ENCODE assay signal across 8 mouse cellular contexts in the genomic region with DNA sequence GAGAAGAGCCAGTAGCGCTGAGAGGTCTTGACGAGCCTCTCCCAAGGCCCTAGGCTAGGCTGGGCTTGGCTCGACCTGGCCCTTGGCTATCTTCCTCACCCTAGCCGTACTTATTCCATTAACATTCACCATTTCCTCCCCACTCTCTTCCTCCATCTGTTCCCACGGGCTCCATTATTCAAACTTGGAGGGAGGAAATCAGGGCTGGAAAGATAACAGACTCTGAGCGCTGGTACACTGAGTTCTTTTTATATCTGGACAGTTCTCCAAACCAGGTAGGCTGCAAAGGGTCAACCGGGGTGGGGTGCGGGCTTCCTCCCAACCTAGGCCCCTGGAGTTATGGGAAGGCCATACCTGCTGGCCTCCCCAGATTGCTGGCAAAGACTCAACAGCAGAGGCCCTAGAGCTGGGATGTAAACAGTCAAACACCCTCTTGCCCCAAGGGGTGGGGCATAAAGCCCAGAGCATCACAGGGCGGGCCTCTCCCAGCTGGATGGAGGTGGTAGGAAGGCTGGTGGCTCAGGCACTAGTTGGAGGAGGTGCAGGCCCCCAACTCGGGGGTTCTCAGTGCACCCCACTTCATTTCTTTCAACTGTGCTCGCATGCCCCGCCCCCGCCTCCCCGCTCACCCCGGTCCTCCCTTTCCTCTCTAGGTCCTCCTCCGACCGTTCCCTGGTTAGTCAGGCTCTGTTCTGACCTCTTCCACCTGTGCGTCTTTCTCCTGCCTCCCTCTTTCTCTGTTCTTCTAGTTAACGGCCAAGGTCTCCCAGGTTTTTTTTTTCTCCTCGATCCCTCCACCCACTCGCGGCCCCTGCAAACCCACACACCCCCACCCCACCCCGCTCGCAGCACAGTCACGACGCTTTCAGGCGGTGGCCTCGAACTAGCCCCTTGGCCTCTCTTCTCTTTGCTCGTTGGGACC. TPM values are rescaled to one million over a fixed set of nuclear protein-coding genes. Genes with fewer than 3 reads are reported as not detected.
DNase-seq lines count a peak whose midpoint lies in the region; ATAC-seq and TF ChIP-seq lines count a peak whose summit lies in the region.

TSS of gene B3gnt8 (plus strand) at position 146 of the 922 bp plus-strand sequence.

- TF ChIP-seq POLR2A in embryonic fibroblast, embryonic 13.5 days (IDR thresholded peaks at IDR 0.05; ENCODE audit: low read depth, low read length): no peak
- TF ChIP-seq POLR2A in limb, embryonic 14.5 days (IDR thresholded peaks at IDR 0.05; ENCODE audit: borderline replicate concordance, extremely low read depth, insufficient read depth, insufficient read length): no peak

- peaks cover 49% of the 10 kb centered on the region for H3K36me3 ChIP-seq in limb, embryonic 14.5 days (ENCODE audit: control insufficient read depth, insufficient read depth, low read length)
- H3K36me3 ChIP-seq in midbrain, embryonic 14.5 days (ENCODE audit: control insufficient read depth, insufficient read depth, low read length): peaks cover 52% of the 10 kb centered on the region

- DNase-seq in ovary, postnatal 36 days (ENCODE audit: low spot score): peak; percentile 50
- no peak for DNase-seq in ovary, postnatal 14 days (ENCODE audit: low spot score)
- peak; percentile 72 for DNase-seq in heart, postnatal 25 days (ENCODE audit: low spot score)
- no peak for DNase-seq in limb, embryonic 14.5 days (ENCODE audit: low spot score)
- no peak for DNase-seq in midbrain, embryonic 14.5 days
- peak; percentile 54 to 74 for DNase-seq in urinary bladder, postnatal 36 days (ENCODE audit: low spot score in 2 of 2)
- DNase-seq in layer of hippocampus, adult 8-10 months (ENCODE audit: low spot score in 2 of 2): no peak

- TF ChIP-seq CTCF in embryonic fibroblast, embryonic 13.5 days (IDR thresholded peaks at IDR 0.05; ENCODE audit: borderline replicate concordance, insufficient read depth, low read length): no peak

- H3K4me3 ChIP-seq in embryonic fibroblast, embryonic 13.5 days (ENCODE audit: insufficient read depth, low read length): peak within 1 kb of the TSS; percentile 21; the same call in 1 of the 2 replicates
- H3K4me3 ChIP-seq in limb, embryonic 14.5 days (replicated peaks; ENCODE audit: low read length): peak within 1 kb of the TSS; percentile 38
- H3K4me3 ChIP-seq in midbrain, embryonic 14.5 days (replicated peaks; ENCODE audit: low read depth, low read length): peak within 1 kb of the TSS; percentile 10; the same call in 1 of the 2 replicates

- ATAC-seq in limb, embryonic 14.5 days (ENCODE audit: low FRiP score, low read depth): no peak
- no peak for ATAC-seq in midbrain, embryonic 14.5 days (ENCODE audit: low FRiP score, low TSS enrichment)

- H3K4me2 ChIP-seq in limb, embryonic 14.5 days (replicated peaks; ENCODE audit: low read depth, low read length, severe bottlenecking): peak within 1 kb of the TSS; percentile 65
- peak within 1 kb of the TSS; percentile 35 for H3K4me2 ChIP-seq in midbrain, embryonic 14.5 days (ENCODE audit: low read length)

- H3K4me1 ChIP-seq in embryonic fibroblast, embryonic 13.5 days (ENCODE audit: control insufficient read depth, insufficient read depth, low read length): peaks cover 3% of the 10 kb centered on the region; the same call in 1 of the 2 replicates
- peaks cover 11% of the 10 kb centered on the region for H3K4me1 ChIP-seq in limb, embryonic 14.5 days (ENCODE audit: control insufficient read depth, insufficient read depth, low read length)
- no peaks in the 10 kb centered on the region for H3K4me1 ChIP-seq in midbrain, embryonic 14.5 days (ENCODE audit: control insufficient read depth, insufficient read depth, low read length)

- no peaks in the 10 kb centered on the region for H3K27me3 ChIP-seq in limb, embryonic 14.5 days (ENCODE audit: control insufficient read depth, insufficient read depth, low read length)
- H3K27me3 ChIP-seq in midbrain, embryonic 14.5 days (ENCODE audit: control insufficient read depth, insufficient read depth, low read length): peaks cover 14% of the 10 kb centered on the region; the same call in 1 of the 2 replicates

- no peaks in the 10 kb centered on the region for H3K9me3 ChIP-seq in limb, embryonic 14.5 days (ENCODE audit: control insufficient read depth, low read length)
- H3K9me3 ChIP-seq in midbrain, embryonic 14.5 days (ENCODE audit: control insufficient read depth, low read length): no peaks in the 10 kb centered on the region

- WGBS in limb, embryonic 14.5 days: 22% methylated on average over 24 of the region's 29 CpGs
- 21% methylated on average over 29 of the region's 29 CpGs for WGBS in midbrain, embryonic 14.5 days

- H3K9ac ChIP-seq in limb, embryonic 14.5 days (ENCODE audit: low read depth, low read length, severe bottlenecking): peak within 1 kb of the TSS; percentile 53
- H3K9ac ChIP-seq in midbrain, embryonic 14.5 days (replicated peaks; ENCODE audit: low read length): no peak within 1 kb of the TSS

- intact Hi-C loops in heart, postnatal 25 days (cut with DNase I): no loop called here

- no peak within 1 kb of the TSS for H3K27ac ChIP-seq in embryonic fibroblast, embryonic 13.5 days (ENCODE audit: insufficient read depth, low read length)
- no peak within 1 kb of the TSS for H3K27ac ChIP-seq in limb, embryonic 14.5 days (replicated peaks; ENCODE audit: low read depth, low read length)
- H3K27ac ChIP-seq in midbrain, embryonic 14.5 days (replicated peaks; ENCODE audit: low read depth, low read length): no peak within 1 kb of the TSS

RNA-seq across cellular contexts. Expression of gene B3gnt8, which starts in this region (rescaled TPM):
- 0.68 and 0.83 TPM in 2 replicates for polyA plus RNA-seq in embryonic fibroblast, embryonic 13.5 days (2011; ENCODE audit: insufficient read length, low read depth, missing spikeins)
- total RNA-seq in heart, postnatal 25 days (2021): 1 to 10 TPM; 2.3 to 4.2 TPM
- 6.2 and 7.3 TPM in 2 replicates for polyA plus RNA-seq in limb, embryonic 14.5 days (2012; rRNA removed)
- 3.4 and 5.1 TPM in 2 replicates for polyA plus RNA-seq in limb, embryonic 14.5 days (2014; fragmentation: Nextera tagmentation; extraction: Ambion mirVana)
- 0.30 and 0.50 TPM in 2 replicates for polyA plus RNA-seq in midbrain, embryonic 14.5 days (2014; fragmentation: Nextera tagmentation; extraction: Ambion mirVana)
- total RNA-seq in layer of hippocampus, adult 8-10 months (2022): 1 to 10 TPM in 3 of 4 experiments, under 1 TPM in 1; 0.66 to 2.0 (median 1.7) TPM

Comparison
In these comparisons a context has a peak if more than half of its experiments do, and no peak if none do; other contexts are left out.
1. DNase-seq: peak in ovary, postnatal 36 days (single experiment), heart, postnatal 25 days (single experiment) and urinary bladder, postnatal 36 days (2 of 2); none in ovary, postnatal 14 days (single experiment), limb, embryonic 14.5 days (single experiment), midbrain, embryonic 14.5 days (single experiment) and layer of hippocampus, adult 8-10 months (0 of 2).
2. Peak in every context shown above with its lines, with median percentiles within 50 percentile points of each other: H3K4me3 ChIP-seq.